ENCODE assay signal across 14 mouse cellular contexts in the genomic region with DNA sequence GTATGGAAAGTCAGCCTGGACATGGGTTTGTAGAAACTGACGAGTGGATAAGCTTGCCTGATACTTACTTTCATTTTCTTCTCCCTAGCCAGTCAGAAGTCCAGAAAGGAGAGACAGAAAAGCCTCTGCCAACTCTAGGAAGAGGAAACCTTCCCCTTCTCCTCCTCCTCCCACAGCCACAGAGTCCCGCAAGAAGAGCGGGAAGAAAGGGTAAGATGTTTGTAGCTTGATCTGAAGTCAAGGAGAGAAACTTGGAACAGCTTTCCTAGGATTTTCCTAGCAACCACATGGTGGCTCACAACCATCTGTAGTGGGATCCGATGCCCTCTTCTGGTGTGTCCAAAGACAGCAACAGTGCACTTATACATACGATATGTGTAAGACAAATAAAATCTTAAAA. TPM values are rescaled to one million over a fixed set of nuclear protein-coding genes. Genes with fewer than 3 reads are reported as not detected.
DNase-seq lines count a peak whose midpoint lies in the region; ATAC-seq and TF ChIP-seq lines count a peak whose summit lies in the region.
"Had no signal": no experiment of that assay in that cellular context is flagged by ENCODE, and none has a peak within 500 bp of the region (broad histone marks: within the 10 kb centered on the region; RNA-seq: fewer than 3 reads in every experiment).

No protein-coding gene starts in this region.

- no peaks in the 10 kb centered on the region for H3K9me3 ChIP-seq in kidney, postnatal 0 days (replicated peaks; ENCODE audit: low read length)
- H3K9me3 ChIP-seq in kidney, embryonic 15.5 days (replicated peaks): no peaks in the 10 kb centered on the region
- H3K9me3 ChIP-seq: heart, embryonic 15.5 days; limb, embryonic 13.5 days had no signal

- DNase-seq in cerebellum, adult 9-11 months: peak; percentile 2
- no peak for DNase-seq in cerebellum, postnatal 14 days
- no peak for DNase-seq in kidney, postnatal 0 days (ENCODE audit: low spot score)
- DNase-seq in Muller cell, postnatal 12 days (ENCODE audit: inconsistent ontology term): peak; percentile 64
- DNase-seq in layer of hippocampus, postnatal 36 days: peak; percentile 5 to 7
- DNase-seq in urinary bladder, postnatal 10 days (ENCODE audit: low spot score): no peak
- DNase-seq in kidney, adult 9 months: no peak
- DNase-seq: kidney, adult 18-20 months; lung, postnatal 14 days; retina, postnatal 1 day; thymus, adult 18-20 months had no signal

- TF ChIP-seq CTCF in kidney, postnatal 0 days (IDR thresholded peaks at IDR 0.05; ENCODE audit: low read depth): peak; percentile 13; the same call in 1 of the 2 replicates

- H3K27ac ChIP-seq in kidney, postnatal 0 days: no peak overlapping the region
- no peak overlapping the region for H3K27ac ChIP-seq in kidney, embryonic 15.5 days
- H3K27ac ChIP-seq: heart, embryonic 15.5 days; limb, embryonic 13.5 days had no signal

- H3K9ac ChIP-seq in kidney, postnatal 0 days (ENCODE audit: low read depth, low read length): no peak overlapping the region
- H3K9ac ChIP-seq in kidney, embryonic 15.5 days: no peak overlapping the region
- H3K9ac ChIP-seq: heart, embryonic 15.5 days; limb, embryonic 13.5 days had no signal

- H3K4me2 ChIP-seq in kidney, postnatal 0 days (ENCODE audit: low read length): no peak overlapping the region
- H3K4me2 ChIP-seq in kidney, embryonic 15.5 days: no peak overlapping the region
- H3K4me2 ChIP-seq: heart, embryonic 15.5 days; limb, embryonic 13.5 days had no signal

- no peaks in the 10 kb centered on the region for H3K4me1 ChIP-seq in kidney, postnatal 0 days (replicated peaks; ENCODE audit: insufficient read depth, low read length)
- no peaks in the 10 kb centered on the region for H3K4me1 ChIP-seq in kidney, embryonic 15.5 days
- H3K4me1 ChIP-seq: heart, embryonic 15.5 days; limb, embryonic 13.5 days had no signal

- ATAC-seq in kidney, postnatal 0 days (replicated peaks; ENCODE audit: low FRiP score, low read depth): no peak
- no peak for ATAC-seq in kidney, embryonic 15.5 days (replicated peaks; ENCODE audit: low FRiP score)

- peaks cover 58% of the 10 kb centered on the region for H3K36me3 ChIP-seq in kidney, postnatal 0 days (ENCODE audit: insufficient read depth, low read length)
- peaks cover 85% of the 10 kb centered on the region for H3K36me3 ChIP-seq in kidney, embryonic 15.5 days

- H3K27me3 ChIP-seq in kidney, postnatal 0 days (ENCODE audit: insufficient read depth, low read length): no peaks in the 10 kb centered on the region
- H3K27me3 ChIP-seq in kidney, embryonic 15.5 days: no peaks in the 10 kb centered on the region
- H3K27me3 ChIP-seq: heart, embryonic 15.5 days; limb, embryonic 13.5 days had no signal

- H3K4me3 ChIP-seq in kidney, postnatal 0 days (replicated peaks; ENCODE audit: low read depth, low read length): no peak overlapping the region
- H3K4me3 ChIP-seq in kidney, embryonic 15.5 days (replicated peaks): no peak overlapping the region
- H3K4me3 ChIP-seq: heart, embryonic 15.5 days; limb, embryonic 13.5 days had no signal

- 82% methylated on average over 5 of the region's 5 CpGs for WGBS in kidney, postnatal 0 days
- 89% methylated on average over 5 of the region's 5 CpGs for WGBS in kidney, embryonic 15.5 days

RNA-seq across cellular contexts. Expression of a gene that starts 53.2 kb away (rescaled TPM):
- 86.5 and 88.9 TPM in 2 replicates for polyA plus RNA-seq in kidney, postnatal 0 days (2015; fragmentation: Nextera tagmentation; extraction: Ambion mirVana)
- polyA plus RNA-seq in kidney, embryonic 15.5 days (2015; fragmentation: Nextera tagmentation; extraction: Ambion mirVana): 136 and 138 TPM in 2 replicates
- total RNA-seq in layer of hippocampus, postnatal 36 days (2021): 100 to 1,000 TPM; 154 to 159 TPM

RNA-seq across cellular contexts. Expression of a gene that starts 53.4 kb away (rescaled TPM):
- 58.1 and 63.8 TPM in 2 replicates for polyA plus RNA-seq in kidney, postnatal 0 days (2015; fragmentation: Nextera tagmentation; extraction: Ambion mirVana)
- 137 and 138 TPM in 2 replicates for polyA plus RNA-seq in kidney, embryonic 15.5 days (2015; fragmentation: Nextera tagmentation; extraction: Ambion mirVana)
- 10 to 100 TPM; 60.7 to 67.9 TPM for total RNA-seq in layer of hippocampus, postnatal 36 days (2021)

Comparison
In these comparisons a context has a peak if more than half of its experiments do, and no peak if none do; other contexts are left out.
1. DNase-seq: peak in cerebellum, adult 9-11 months (single experiment), Muller cell, postnatal 12 days (single experiment) and layer of hippocampus, postnatal 36 days (2 of 2); none in cerebellum, postnatal 14 days (0 of 2), kidney, postnatal 0 days (single experiment), urinary bladder, postnatal 10 days (single experiment) and kidney, adult 9 months (single experiment).